In genomic region chr10:96687441-96687772, GRCm38 (mm10) we compare ENCODE assay signal across 14 mouse cellular contexts.
DNase-seq lines count a peak whose midpoint lies in the region; ATAC-seq and TF ChIP-seq lines count a peak whose summit lies in the region.
"Had no signal": no experiment of that assay in that cellular context is flagged by ENCODE, and none has a peak within 500 bp of the region (broad histone marks: within the 10 kb centered on the region; RNA-seq: fewer than 3 reads in every experiment).

No protein-coding gene starts in this region.

- no peaks in the 10 kb centered on the region for H3K9me3 ChIP-seq in lung, embryonic 14.5 days (ENCODE audit: low read depth, low read length)
- H3K9me3 ChIP-seq in intestine, embryonic 16.5 days (ENCODE audit: control insufficient read depth, low read length): no peaks in the 10 kb centered on the region
- no peaks in the 10 kb centered on the region for H3K9me3 ChIP-seq in stomach, embryonic 15.5 days
- H3K9me3 ChIP-seq: forebrain, embryonic 15.5 days; midbrain, embryonic 15.5 days had no signal

- no peaks in the 10 kb centered on the region for H3K27me3 ChIP-seq in kidney, adult 2 months (replicated peaks; ENCODE audit: control insufficient read depth, insufficient read depth, low read length)
- H3K27me3 ChIP-seq in lung, embryonic 14.5 days (ENCODE audit: insufficient read depth, low read length): no peaks in the 10 kb centered on the region
- H3K27me3 ChIP-seq in intestine, embryonic 16.5 days (replicated peaks; ENCODE audit: control insufficient read depth, insufficient read depth, low read length): no peaks in the 10 kb centered on the region
- no peaks in the 10 kb centered on the region for H3K27me3 ChIP-seq in stomach, embryonic 15.5 days (replicated peaks)
- H3K27me3 ChIP-seq: forebrain, embryonic 15.5 days; midbrain, embryonic 15.5 days had no signal

- H3K4me2 ChIP-seq in lung, embryonic 14.5 days: 0 out of 2 replicates have a peak overlapping the region, but pooled peaks have one; percentile 26
- H3K4me2 ChIP-seq in intestine, embryonic 16.5 days (ENCODE audit: low read depth, low read length): no peak overlapping the region
- H3K4me2 ChIP-seq in stomach, embryonic 15.5 days: 0 out of 2 replicates have a peak overlapping the region, but pooled peaks have one; percentile 33
- H3K4me2 ChIP-seq: forebrain, embryonic 15.5 days; midbrain, embryonic 15.5 days had no signal

- no peak for TF ChIP-seq CTCF in kidney, adult 2 months (conservative IDR thresholded peaks at IDR 0.05; ENCODE audit: insufficient read depth, insufficient read length, low read depth, low read length)
- no peak for TF ChIP-seq CTCF in lung, embryonic 14.5 days (IDR thresholded peaks at IDR 0.05; ENCODE audit: low read depth)
- TF ChIP-seq CTCF in lung, adult 2 months (IDR thresholded peaks at IDR 0.05; ENCODE audit: insufficient read depth, low read length): no peak

- ATAC-seq in lung, embryonic 14.5 days (ENCODE audit: insufficient read depth): no peak
- no peak for ATAC-seq in intestine, embryonic 16.5 days
- ATAC-seq in stomach, embryonic 15.5 days (ENCODE audit: insufficient read depth, low FRiP score, low read depth): no peak
- ATAC-seq: midbrain, embryonic 15.5 days had no signal

- WGBS in kidney, adult 2 months: 60% methylated on average over 1 of the region's 1 CpGs
- 46% methylated on average over 1 of the region's 1 CpGs for WGBS in lung, embryonic 14.5 days
- WGBS in lung, adult 2 months: 83% methylated on average over 1 of the region's 1 CpGs
- WGBS in intestine, embryonic 16.5 days: 62% methylated on average over 1 of the region's 1 CpGs
- WGBS in stomach, embryonic 15.5 days: 85% methylated on average over 1 of the region's 1 CpGs

- DNase-seq in kidney, adult 2 months: no peak
- DNase-seq in kidney, postnatal 14 days: no peak
- DNase-seq in lung, embryonic 14.5 days: no peak
- no peak for DNase-seq in lung, adult 2 months
- DNase-seq in embryo, embryonic 11 days: no peak
- DNase-seq: cerebellum, adult 11 months; right cerebral cortex, postnatal 14 days; thymus, adult 2 months had no signal

- no peak for TF ChIP-seq POLR2A in kidney, adult 2 months (IDR thresholded peaks at IDR 0.05; ENCODE audit: low read depth, low read length)
- no peak for TF ChIP-seq POLR2A in lung, adult 2 months (IDR thresholded peaks at IDR 0.05; ENCODE audit: borderline replicate concordance, extremely low read depth, low read depth, low read length)

- peak overlapping the region; percentile 98 for H3K27ac ChIP-seq in kidney, adult 2 months (ENCODE audit: insufficient read depth, low read depth, low read length)
- peak overlapping the region; percentile 75 for H3K27ac ChIP-seq in lung, embryonic 14.5 days (ENCODE audit: low read depth)
- peak overlapping the region; percentile 88 for H3K27ac ChIP-seq in intestine, embryonic 16.5 days (ENCODE audit: low read length)
- peak overlapping the region; percentile 79 for H3K27ac ChIP-seq in stomach, embryonic 15.5 days
- H3K27ac ChIP-seq: forebrain, embryonic 15.5 days; layer of hippocampus, adult 2 months; midbrain, embryonic 15.5 days had no signal

- H3K9ac ChIP-seq in lung, embryonic 14.5 days: no peak overlapping the region
- H3K9ac ChIP-seq in intestine, embryonic 16.5 days (ENCODE audit: low read depth, low read length): no peak overlapping the region
- H3K9ac ChIP-seq in stomach, embryonic 15.5 days: no peak overlapping the region
- H3K9ac ChIP-seq: forebrain, embryonic 15.5 days; midbrain, embryonic 15.5 days had no signal

- H3K36me3 ChIP-seq in kidney, adult 2 months (ENCODE audit: control insufficient read depth, insufficient read depth, low read length): no peaks in the 10 kb centered on the region
- no peaks in the 10 kb centered on the region for H3K36me3 ChIP-seq in lung, embryonic 14.5 days (ENCODE audit: insufficient read depth)
- H3K36me3 ChIP-seq in intestine, embryonic 16.5 days (ENCODE audit: control insufficient read depth, insufficient read depth, low read length): no peaks in the 10 kb centered on the region
- no peaks in the 10 kb centered on the region for H3K36me3 ChIP-seq in stomach, embryonic 15.5 days
- H3K36me3 ChIP-seq: forebrain, embryonic 15.5 days; G1E; midbrain, embryonic 15.5 days had no signal

- H3K4me1 ChIP-seq in kidney, adult 2 months (ENCODE audit: control insufficient read depth, insufficient read depth, low read length): peaks cover 39% of the 10 kb centered on the region
- H3K4me1 ChIP-seq in lung, embryonic 14.5 days (ENCODE audit: insufficient read depth): peaks cover 29% of the 10 kb centered on the region
- peaks cover 12% of the 10 kb centered on the region for H3K4me1 ChIP-seq in lung, adult 2 months (ENCODE audit: control insufficient read depth, insufficient read depth, low read length)
- peaks cover 38% of the 10 kb centered on the region for H3K4me1 ChIP-seq in intestine, embryonic 16.5 days (ENCODE audit: control insufficient read depth, insufficient read depth, low read length)
- H3K4me1 ChIP-seq in stomach, embryonic 15.5 days: peaks cover 27% of the 10 kb centered on the region
- H3K4me1 ChIP-seq: midbrain, embryonic 15.5 days had no signal

- no peak overlapping the region for H3K4me3 ChIP-seq in kidney, adult 2 months (ENCODE audit: insufficient read depth, low read depth, low read length)
- H3K4me3 ChIP-seq in lung, embryonic 14.5 days (ENCODE audit: low read depth, low read length): no peak overlapping the region
- H3K4me3 ChIP-seq in lung, adult 2 months (replicated peaks; ENCODE audit: extremely low read depth, low read depth, low read length): no peak overlapping the region
- H3K4me3 ChIP-seq in intestine, embryonic 16.5 days (ENCODE audit: low read length): no peak overlapping the region
- no peak overlapping the region for H3K4me3 ChIP-seq in stomach, embryonic 15.5 days (replicated peaks)
- H3K4me3 ChIP-seq: forebrain, embryonic 15.5 days; layer of hippocampus, adult 2 months; midbrain, embryonic 15.5 days had no signal
